Mouse (Mus musculus): ENCODE measurements around the gene Celf2.

Gene Celf2

DNA sequence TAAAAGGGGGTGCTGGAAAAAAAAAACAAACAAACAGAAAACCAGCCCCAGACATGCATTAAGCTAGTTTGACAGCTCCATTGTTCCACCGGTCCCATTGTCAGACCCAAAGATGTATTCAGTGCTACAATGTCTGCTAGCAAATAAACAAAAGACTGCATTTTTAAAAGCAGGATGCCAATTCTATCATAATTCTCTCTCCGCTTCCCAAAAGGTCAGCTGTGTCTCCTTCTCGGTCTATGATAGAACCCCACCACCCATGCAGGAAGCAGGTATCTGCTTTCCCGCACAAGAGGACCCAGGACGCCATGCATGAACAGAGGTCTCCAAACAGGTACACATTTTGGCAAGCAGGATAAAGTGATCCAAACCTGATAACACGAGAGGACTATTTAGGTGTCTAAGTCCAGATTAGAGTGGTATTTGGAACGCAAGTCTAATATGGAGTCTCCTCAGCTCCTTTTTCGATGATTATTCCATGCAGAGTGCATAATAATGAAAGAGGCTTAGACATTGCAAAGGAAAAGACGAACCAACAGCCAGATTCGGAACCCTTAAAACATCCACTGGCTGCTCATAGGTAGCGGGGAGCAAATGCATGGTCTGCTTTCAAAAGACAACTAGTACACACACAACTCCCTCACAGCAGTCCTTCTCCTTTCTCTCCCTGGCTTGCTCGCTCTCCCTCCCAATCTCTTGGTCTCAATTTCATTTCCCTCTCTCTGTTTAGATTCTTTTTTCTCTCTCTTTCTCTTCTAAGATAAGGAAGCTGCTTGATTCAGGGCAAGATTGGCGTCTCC is 625.2 kb downstream of the Celf2 start:
- no peak for TF ChIP-seq GATA4 (IDR thresholded peaks at IDR 0.05; ENCODE audit: insufficient replicate concordance, low read length)

DNA sequence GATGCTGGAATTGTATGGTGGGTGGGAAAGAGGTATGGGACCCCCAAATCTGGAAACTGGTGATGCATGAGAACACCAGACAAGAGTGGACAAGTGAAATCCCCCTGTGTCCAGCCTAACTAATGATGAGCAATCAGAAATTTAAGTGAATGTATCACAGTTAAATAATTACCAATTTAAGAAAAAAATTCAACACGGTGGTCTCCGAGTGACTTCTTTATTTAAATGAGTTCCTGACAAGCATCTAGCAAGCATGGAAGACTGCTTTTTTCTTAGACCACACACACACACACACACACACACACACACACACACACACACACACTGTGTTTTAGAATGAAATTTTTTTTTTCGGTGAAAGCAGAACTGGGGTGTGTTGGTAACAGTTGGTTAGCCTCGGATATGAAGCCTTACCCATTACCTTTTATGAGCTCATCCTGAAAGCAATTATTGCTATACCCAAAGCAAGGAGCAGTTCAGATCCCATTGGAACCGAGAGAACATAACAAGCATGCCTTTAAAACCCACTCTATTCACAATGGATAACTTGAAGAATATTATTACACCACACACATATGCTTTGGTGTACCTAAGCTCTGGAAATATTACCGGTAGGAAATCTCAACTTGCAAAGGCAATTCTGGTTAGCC is 627.0 kb downstream of the Celf2 start:
- no peak for TF ChIP-seq GATA4 (IDR thresholded peaks at IDR 0.05; ENCODE audit: insufficient replicate concordance, low read length)

- no peak for TF ChIP-seq GATA4 (IDR thresholded peaks at IDR 0.05; ENCODE audit: insufficient replicate concordance, low read length)
These were observed 628.3 kb downstream of the Celf2 start for GRCm38 (mm10) chr2:6880941-6881575.

DNA sequence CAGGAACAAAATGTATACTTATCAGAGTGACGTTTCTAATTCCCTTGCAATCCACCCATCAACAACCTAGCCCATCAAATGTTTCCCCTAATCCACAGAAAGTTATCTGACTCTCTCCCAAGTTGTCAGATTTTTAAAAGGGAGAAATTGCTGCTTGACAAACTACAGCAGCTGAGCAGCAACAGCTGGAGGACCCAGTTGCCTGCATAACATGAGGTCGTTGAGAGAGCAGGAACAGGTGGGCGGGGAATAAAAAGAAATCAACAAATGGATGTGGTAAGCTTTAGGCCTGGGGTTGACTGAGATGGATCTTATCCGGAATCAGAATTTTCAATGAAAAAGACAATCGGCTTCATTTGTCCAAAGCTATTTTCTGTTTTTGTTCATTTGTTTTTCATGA is 632.3 kb downstream of the Celf2 start:
- no peak for TF ChIP-seq GATA4 (IDR thresholded peaks at IDR 0.05; ENCODE audit: insufficient replicate concordance, low read length)

- no peak for TF ChIP-seq GATA4 (IDR thresholded peaks at IDR 0.05; ENCODE audit: insufficient replicate concordance, low read length)
These were observed 632.8 kb downstream of the Celf2 start for GRCm38 (mm10) chr2:6876547-6876946.

GRCm38 (mm10) chr2:6875071-6875611 is 634.2 kb downstream of the Celf2 start:
- no peak for TF ChIP-seq GATA4 (IDR thresholded peaks at IDR 0.05; ENCODE audit: insufficient replicate concordance, low read length)

DNA sequence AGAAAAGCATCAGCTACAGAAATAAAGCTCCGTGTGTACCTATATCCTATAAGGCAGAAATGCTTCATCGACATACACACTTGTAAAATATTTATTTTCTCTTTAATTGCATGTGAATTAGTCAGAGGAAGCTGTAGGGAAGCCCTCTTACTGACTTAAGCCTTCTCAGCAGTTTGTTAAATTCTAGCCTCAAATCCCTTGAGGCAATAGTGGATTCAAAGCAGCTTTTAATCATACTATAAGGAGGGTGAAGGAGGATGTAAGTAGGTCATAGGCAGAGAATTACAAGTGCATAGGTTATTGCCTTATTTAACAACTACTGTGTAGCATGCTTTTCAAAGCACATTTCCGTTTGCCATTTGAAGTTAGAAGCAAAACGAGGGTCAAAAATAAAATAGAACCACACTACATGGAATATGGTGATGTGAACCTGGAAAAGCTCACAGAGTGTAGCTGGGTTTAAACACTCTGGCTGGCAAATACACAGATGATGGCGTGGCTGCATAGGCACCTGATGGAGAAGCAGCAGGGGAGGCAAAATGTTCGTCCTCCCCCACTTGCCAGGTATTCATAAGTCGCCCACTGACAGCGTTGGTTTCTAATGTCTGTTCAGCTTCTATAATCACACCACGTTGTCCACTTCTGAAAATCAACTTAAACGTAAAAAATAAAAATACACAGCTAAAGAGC is 635.0 kb downstream of the Celf2 start:
- TF ChIP-seq GATA4 (IDR thresholded peaks at IDR 0.05; ENCODE audit: insufficient replicate concordance, low read length), result no peak

GRCm38 (mm10) chr2:6873711-6874110 is 635.7 kb downstream of the Celf2 start:
- no peak for TF ChIP-seq GATA4 (IDR thresholded peaks at IDR 0.05; ENCODE audit: insufficient replicate concordance, low read length)

DNA sequence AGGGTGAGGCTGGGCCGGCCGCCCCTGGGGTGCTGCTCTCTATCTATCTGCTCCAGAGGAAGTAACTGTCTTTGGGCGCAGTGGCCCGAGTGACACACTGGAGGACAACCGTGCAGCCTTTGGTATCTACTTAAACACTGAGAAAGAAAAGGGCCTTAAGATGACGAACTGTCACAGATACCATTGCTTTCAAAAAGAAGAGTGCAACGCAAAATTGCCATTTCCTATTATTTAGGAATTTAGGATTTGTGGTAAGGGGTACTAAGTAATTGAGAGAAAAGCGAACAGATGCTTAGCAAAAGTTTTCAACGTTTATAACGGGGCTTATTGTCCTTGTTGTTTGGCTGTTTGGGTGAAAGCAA is 636.5 kb downstream of the Celf2 start:
- no peak for TF ChIP-seq GATA4 (IDR thresholded peaks at IDR 0.05; ENCODE audit: insufficient replicate concordance, low read length)

GRCm38 (mm10) chr2:6872131-6872893 is 637.1 kb downstream of the Celf2 start:
- no peak for TF ChIP-seq GATA4 (IDR thresholded peaks at IDR 0.05; ENCODE audit: insufficient replicate concordance, low read length)

DNA sequence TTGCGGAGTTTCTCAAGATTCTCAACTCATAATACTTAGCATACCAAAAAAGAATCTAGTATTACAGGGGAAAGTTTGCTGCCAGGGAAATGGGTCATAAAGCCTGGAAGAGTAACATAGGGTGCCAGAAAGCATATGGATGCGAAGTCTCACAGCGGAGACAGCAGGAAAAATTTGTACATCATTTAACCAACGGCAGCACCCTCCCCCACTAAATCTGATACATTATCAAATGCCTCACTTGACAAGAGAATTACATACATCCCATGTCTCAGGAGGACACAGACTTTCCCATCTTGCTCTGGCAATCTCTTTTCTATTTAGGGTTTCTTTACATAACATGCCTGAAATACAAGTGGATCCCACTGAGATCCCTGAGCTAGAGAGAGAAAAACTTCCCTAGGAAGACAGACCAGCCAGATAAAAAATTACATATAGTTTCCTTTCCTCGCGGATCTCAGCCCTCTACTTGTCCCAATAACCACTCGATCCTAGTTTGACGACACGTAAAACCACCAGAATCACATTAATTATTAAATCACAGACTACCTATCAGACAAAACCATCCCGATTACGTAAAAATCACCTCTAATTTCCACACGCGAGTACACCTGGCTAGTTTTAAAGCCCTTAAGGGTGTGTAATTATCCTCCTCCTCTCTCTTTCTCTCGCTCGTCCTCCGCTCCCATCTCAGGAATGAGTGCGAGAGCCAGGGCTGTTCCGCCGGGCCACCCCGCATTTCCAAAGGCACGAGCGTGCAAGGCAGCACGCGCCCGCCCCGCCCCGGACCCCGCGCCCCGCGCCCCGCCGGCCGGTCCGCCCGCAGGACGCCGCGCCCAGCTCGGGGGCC is 637.9 kb downstream of the Celf2 start:
- TF ChIP-seq GATA4 (IDR thresholded peaks at IDR 0.05; ENCODE audit: insufficient replicate concordance, low read length), result no peak

DNA sequence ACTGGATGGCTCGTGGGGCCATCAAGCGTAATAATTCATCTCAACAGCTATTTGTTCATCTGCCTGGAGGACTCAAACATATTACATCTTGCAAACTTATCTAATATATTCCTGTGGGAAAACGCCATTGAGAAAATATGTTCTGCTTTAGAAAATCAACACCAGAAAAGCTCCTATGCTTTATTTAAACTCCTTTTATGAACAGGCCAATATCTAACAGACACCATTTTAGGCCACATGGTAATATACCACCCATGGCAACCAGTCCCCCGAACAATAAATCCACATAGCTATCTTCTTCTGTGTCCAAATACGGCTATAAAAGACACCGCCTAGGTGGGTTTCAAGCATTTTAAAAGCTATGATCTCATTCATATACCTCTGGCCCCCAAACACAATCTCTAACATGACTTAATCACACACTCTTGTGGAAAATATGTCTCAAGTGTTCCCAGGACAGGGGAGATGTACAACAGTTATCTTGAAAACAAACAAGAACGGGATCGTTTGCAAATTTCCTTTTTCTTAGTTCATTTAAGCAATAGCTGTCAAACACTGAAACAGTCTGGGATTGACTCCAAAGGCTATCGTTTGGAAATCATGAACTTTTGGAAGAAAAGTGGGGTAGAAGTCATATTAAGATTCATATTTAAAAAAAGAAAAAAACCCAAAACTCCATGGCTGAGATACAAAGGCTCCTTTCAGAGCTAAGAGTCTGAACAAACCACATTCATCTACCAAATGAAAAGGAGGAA is 639.2 kb downstream of the Celf2 start:
- no peak for TF ChIP-seq GATA4 (IDR thresholded peaks at IDR 0.05; ENCODE audit: insufficient replicate concordance, low read length)

GRCm38 (mm10) chr2:6867297-6867696 is 642.1 kb downstream of the Celf2 start:
- TF ChIP-seq GATA4 (IDR thresholded peaks at IDR 0.05; ENCODE audit: insufficient replicate concordance, low read length), result no peak
